Mouse (Mus musculus): ENCODE measurements at regions not wholly inside any gene's neighbourhood (a gene's known extent, or its start where the extent isn't known, plus 50 kb on each side); places are given as distances from the start of the nearest gene placed in this dataset.

- DNase-seq, result no peak
- H3K27ac ChIP-seq, result no peak overlapping the region
- intact Hi-C loops (cut with DNase I), result no loop called here
- H3K4me3 ChIP-seq, result no peak overlapping the region
- TF ChIP-seq CTCF (IDR thresholded peaks at IDR 0.05), result no peak
Observed at GRCm38 (mm10) chr9:84389831-84390230, 464.9 kb downstream of the Bckdhb start.

GRCm38 (mm10) chr9:84394536-84395314 lies 469.8 kb downstream of the Bckdhb start:
- Histone ChIP-seq H3K27ac (no peak overlapping the region), H3K4me3 (no peak overlapping the region)
- TF ChIP-seq CTCF (IDR thresholded peaks at IDR 0.05), result no peak
- no peak for DNase-seq
- intact Hi-C loops (cut with DNase I), result no loop called here

GRCm38 (mm10) chr9:84399481-84399880 lies 474.5 kb downstream of the Bckdhb start:
- no peak for DNase-seq
- no peak overlapping the region for H3K27ac ChIP-seq
- intact Hi-C loops (cut with DNase I), result no loop called here
- TF ChIP-seq CTCF (IDR thresholded peaks at IDR 0.05), result no peak
- H3K4me3 ChIP-seq, result no peak overlapping the region

GRCm38 (mm10) chr9:84408260-84409203 lies 483.6 kb downstream of the Bckdhb start:
- Histone ChIP-seq H3K4me3 (no peak overlapping the region), H3K27ac (no peak overlapping the region)
- DNase-seq, result no peak
- TF ChIP-seq CTCF (IDR thresholded peaks at IDR 0.05), result no peak
- intact Hi-C loops (cut with DNase I), result no loop called here
